Mouse (Mus musculus) myocyte (in vitro differentiated cells): Measurements from ENCODE around the gene Caap1. TPM values are rescaled to one million over a fixed set of nuclear protein-coding genes. Genes with fewer than 3 reads are reported as not detected.

Source experiments
- H3K27me3 ChIP-seq: one replicate; pipeline ENCODE4 v1.6.1; 2011; ENCODE audit not compliant: control insufficient read depth, insufficient read depth, insufficient read length
- H3K36me3 ChIP-seq: one replicate; pipeline ENCODE4 v1.6.1; 2011; ENCODE audit not compliant: control insufficient read depth, insufficient read depth
- H3K4me2 ChIP-seq: one replicate; pipeline ENCODE4 v1.6.1; 2011; ENCODE audit warnings: low read depth, control low read depth
- H3K4me3 ChIP-seq: one replicate; pipeline ENCODE4 v1.5.1; 2011; ENCODE audit warnings: mild to moderate bottlenecking, control low read depth, moderate library complexity
- H3K79me2 ChIP-seq: one replicate; pipeline ENCODE4 v1.6.1; 2011; ENCODE audit not compliant: control insufficient read depth, insufficient read depth
- H3ac ChIP-seq: one replicate; pipeline ENCODE4 v1.6.1; 2011; ENCODE audit not compliant: control insufficient read depth, insufficient read length
- CEBPB ChIP-seq: IDR thresholded peaks from 2 replicates; pipeline ENCODE4 v1.6.1; 2011; ENCODE audit warnings: mild to moderate bottlenecking, moderate library complexity; ENCODE audit not compliant: poor library complexity, insufficient read depth, severe bottlenecking
- E2F4 ChIP-seq: IDR thresholded peaks from one replicate; pipeline ENCODE4 v1.6.1; 2011; ENCODE audit warnings: mild to moderate bottlenecking, control low read depth, moderate library complexity; ENCODE audit not compliant: insufficient read depth
- MAX ChIP-seq: IDR thresholded peaks from one replicate; pipeline ENCODE4 v1.6.1; 2011; ENCODE audit warnings: low read depth, mild to moderate bottlenecking, control low read depth
- MYOD1 ChIP-seq, 3 experiments: IDR thresholded peaks; one replicate each; pipeline ENCODE4 v1.6.1; 2011; ENCODE audit warnings: control low read depth in 2 of 3, low read depth in 2 of 3, mild to moderate bottlenecking in 2 of 3, moderate library complexity in 1 of 3; ENCODE audit not compliant: insufficient read length in 2 of 3, control insufficient read depth in 1 of 3
- MYOG ChIP-seq, 3 experiments: IDR thresholded peaks; one replicate each; pipeline ENCODE4 v1.6.1; 2011; ENCODE audit warnings: control low read depth in 2 of 3, low read depth in 2 of 3, mild to moderate bottlenecking in 2 of 3; ENCODE audit not compliant: insufficient read length in 2 of 3, control insufficient read depth in 1 of 3, insufficient read depth in 1 of 3
- POLR2A ChIP-seq: IDR thresholded peaks from one replicate; pipeline ENCODE4 v1.6.1; 2011; ENCODE audit warnings: low read depth, mild to moderate bottlenecking, control low read depth, moderate library complexity; ENCODE audit not compliant: insufficient read length
- POLR2AphosphoS2 ChIP-seq: IDR thresholded peaks from one replicate; pipeline ENCODE4 v1.6.1; 2011; ENCODE audit warnings: low read depth, control low read depth; ENCODE audit not compliant: insufficient read length
- REST ChIP-seq: IDR thresholded peaks from one replicate; pipeline ENCODE4 v1.6.1; 2011; ENCODE audit warnings: mild to moderate bottlenecking, control low read depth, moderate library complexity; ENCODE audit not compliant: insufficient read depth, insufficient read length
- SRF ChIP-seq: IDR thresholded peaks from one replicate; pipeline ENCODE4 v1.6.1; 2011; ENCODE audit warnings: low read depth; ENCODE audit not compliant: control insufficient read depth, insufficient read length
- TCF12 ChIP-seq: IDR thresholded peaks from one replicate; pipeline ENCODE4 v1.6.1; 2011; ENCODE audit warnings: mild to moderate bottlenecking, control low read depth; ENCODE audit not compliant: poor library complexity, insufficient read depth, severe bottlenecking
- TCF3 ChIP-seq: IDR thresholded peaks from one replicate; pipeline ENCODE4 v1.6.1; 2011; ENCODE audit warnings: low read depth, control low read depth; ENCODE audit not compliant: insufficient read length
- USF1 ChIP-seq: IDR thresholded peaks from one replicate; pipeline ENCODE4 v1.6.1; 2011; ENCODE audit warnings: low read depth, mild to moderate bottlenecking, control low read depth, moderate library complexity
- polyA plus RNA-seq: library from polyadenylated mRNA; unstranded; fragments of >200 nt; fragmentation: generic; extraction: Trizol; gene quantifications from one replicate; pipeline ENCODE4 v1.2.1, GENCODE M21; 2012; ENCODE audit warnings: missing spikeins

Caap1 gene
- polyA plus RNA-seq, 1 experiment: 3.1 TPM

- peaks cover 62% of the 10 kb centered on the region for H3K36me3 ChIP-seq
- no peak overlapping the region for H3K4me2 ChIP-seq
- no peaks in the 10 kb centered on the region for H3K27me3 ChIP-seq
- no peak overlapping the region for H3ac ChIP-seq
- no peaks in the 10 kb centered on the region for H3K79me2 ChIP-seq
- TF ChIP-seq MYOG (IDR thresholded peaks at IDR 0.05; ENCODE audit: control insufficient read depth in 1 of 3, insufficient read depth in 1 of 3, insufficient read length in 2 of 3, low read depth in 2 of 3) (no peak), TCF3 (no peak), TCF12 (no peak), MYOD1 (IDR thresholded peaks at IDR 0.05; ENCODE audit: control insufficient read depth in 1 of 3, insufficient read length in 2 of 3, low read depth in 2 of 3) (no peak), POLR2AphosphoS2 (no peak), POLR2A (no peak), CEBPB (no peak), SRF (no peak), E2F4 (no peak), USF1 (no peak), MAX (no peak), REST (no peak)
- H3K4me3 ChIP-seq: no peak overlapping the region
Measured at GRCm38 (mm10) chr4:94572677-94573076, 16.1 kb upstream of the Caap1 start.

DNA sequence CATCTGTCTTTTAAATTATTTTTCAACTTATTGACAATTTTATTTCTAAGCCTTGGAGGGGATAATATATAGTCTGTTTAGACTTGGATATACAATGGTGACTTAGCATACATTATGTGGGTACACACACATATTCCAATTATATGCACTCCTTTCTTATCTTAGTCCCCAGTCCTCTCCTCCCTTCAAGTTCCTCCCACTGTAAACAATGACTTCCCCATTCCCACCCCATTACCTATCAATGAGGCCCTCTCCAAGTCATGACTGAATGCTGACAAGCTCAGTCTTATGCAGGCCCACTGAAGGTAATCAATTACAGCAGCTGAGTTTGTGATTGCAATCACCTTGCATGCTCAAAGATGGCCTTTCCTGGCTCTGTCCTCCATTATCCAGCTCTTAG is 7.7 kb upstream of the Caap1 start:
- Histone ChIP-seq H3K4me3 (no peak overlapping the region), H3ac (no peak overlapping the region), H3K79me2 (no peaks in the 10 kb centered on the region), H3K27me3 (no peaks in the 10 kb centered on the region), H3K4me2 (no peak overlapping the region), H3K36me3 (peaks cover 26% of the 10 kb centered on the region)
- TF ChIP-seq USF1 (no peak), MYOG (IDR thresholded peaks at IDR 0.05; ENCODE audit: control insufficient read depth in 1 of 3, insufficient read depth in 1 of 3, insufficient read length in 2 of 3, low read depth in 2 of 3) (no peak), CEBPB (no peak), REST (no peak), E2F4 (no peak), SRF (no peak), POLR2AphosphoS2 (no peak), TCF12 (no peak), MYOD1 (IDR thresholded peaks at IDR 0.05; ENCODE audit: control insufficient read depth in 1 of 3, insufficient read length in 2 of 3, low read depth in 2 of 3) (no peak), TCF3 (no peak), POLR2A (no peak), MAX (no peak)

DNA sequence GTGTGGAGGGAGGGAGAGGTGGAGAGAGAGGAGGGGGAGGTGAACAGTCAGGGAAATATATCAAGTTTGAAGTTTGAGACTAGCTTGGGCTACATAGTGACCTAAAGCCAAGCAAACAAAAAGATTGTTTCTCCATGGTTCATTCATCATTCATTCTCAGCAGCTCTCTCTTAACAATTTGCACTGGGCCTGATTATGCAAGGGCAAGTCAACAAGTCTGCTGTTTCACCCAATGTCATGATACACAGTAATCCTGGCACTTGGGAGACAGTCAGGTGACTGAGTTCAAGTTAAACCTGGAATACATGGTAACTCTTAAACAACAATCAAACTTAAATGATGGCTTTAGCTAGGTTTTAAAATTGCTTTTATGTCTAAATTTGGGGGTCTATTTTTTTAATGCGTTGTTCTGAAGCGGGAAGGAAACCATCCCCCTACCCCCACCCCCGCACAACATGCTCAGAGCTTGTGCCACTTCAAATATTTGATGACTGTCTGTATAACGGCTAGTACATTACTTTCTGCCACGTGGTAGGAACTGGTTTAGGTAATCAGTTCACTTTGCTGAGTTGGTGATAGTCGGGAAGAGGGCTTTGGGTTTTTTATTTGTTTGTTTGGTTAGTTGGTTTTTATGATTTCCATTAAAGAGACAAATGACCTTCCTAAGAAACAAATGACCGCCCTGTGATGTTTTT is 5.5 kb upstream of the Caap1 start:
- Histone ChIP-seq H3K4me2 (no peak overlapping the region), H3K27me3 (no peaks in the 10 kb centered on the region), H3K79me2 (no peaks in the 10 kb centered on the region), H3K4me3 (no peak overlapping the region), H3ac (no peak overlapping the region), H3K36me3 (peaks cover 5% of the 10 kb centered on the region)
- TF ChIP-seq MYOD1 (IDR thresholded peaks at IDR 0.05; ENCODE audit: control insufficient read depth in 1 of 3, insufficient read length in 2 of 3, low read depth in 2 of 3) (no peak), MAX (no peak), USF1 (no peak), POLR2A (no peak), CEBPB (no peak), POLR2AphosphoS2 (no peak), SRF (no peak), TCF3 (no peak), MYOG (IDR thresholded peaks at IDR 0.05; ENCODE audit: control insufficient read depth in 1 of 3, insufficient read depth in 1 of 3, insufficient read length in 2 of 3, low read depth in 2 of 3) (no peak), E2F4 (no peak), TCF12 (no peak), REST (no peak)

GRCm38 (mm10) chr4:94560316-94560715 is 3.7 kb upstream of the Caap1 start:
- Histone ChIP-seq H3K4me3 (no peak overlapping the region), H3K79me2 (peaks cover 10% of the 10 kb centered on the region), H3K27me3 (no peaks in the 10 kb centered on the region), H3K4me2 (no peak overlapping the region), H3ac (no peak overlapping the region), H3K36me3 (no peaks in the 10 kb centered on the region)
- TF ChIP-seq REST: no peak
- no peak for TF ChIP-seq CEBPB
- TF ChIP-seq SRF: no peak

DNA sequence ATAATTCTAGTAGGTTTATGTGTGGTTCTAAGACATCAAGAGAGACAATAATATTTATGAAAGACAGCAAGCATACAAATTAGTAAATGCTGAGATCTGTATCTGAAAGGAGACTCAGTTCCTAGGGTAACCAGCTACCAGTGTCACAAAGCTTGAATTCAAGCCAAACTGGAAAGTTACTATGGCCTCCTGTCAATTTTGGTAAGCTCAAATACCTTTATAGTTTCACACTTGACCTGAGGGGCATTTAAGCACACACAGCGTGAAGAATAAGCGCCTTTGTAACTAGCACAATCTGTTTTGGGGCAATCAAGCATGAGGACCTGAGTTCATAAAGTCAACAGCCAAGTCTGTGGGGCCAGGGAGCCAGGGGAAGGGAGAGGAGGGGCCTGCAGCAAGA is 2.7 kb upstream of the Caap1 start:
- TF ChIP-seq USF1 (no peak), MAX (no peak), POLR2A (no peak), SRF (no peak), TCF12 (no peak), CEBPB (no peak), REST (no peak), MYOG (IDR thresholded peaks at IDR 0.05; ENCODE audit: control insufficient read depth in 1 of 3, insufficient read depth in 1 of 3, insufficient read length in 2 of 3, low read depth in 2 of 3) (no peak), E2F4 (no peak), TCF3 (no peak), MYOD1 (IDR thresholded peaks at IDR 0.05; ENCODE audit: control insufficient read depth in 1 of 3, insufficient read length in 2 of 3, low read depth in 2 of 3) (no peak), POLR2AphosphoS2 (no peak)

More for the DNA sequence above, 2.7 kb upstream of the Caap1 start:
- no peaks in the 10 kb centered on the region for H3K27me3 ChIP-seq
- H3K36me3 ChIP-seq: no peaks in the 10 kb centered on the region
- H3K79me2 ChIP-seq: peaks cover 20% of the 10 kb centered on the region
- H3K4me3 ChIP-seq: no peak overlapping the region
- H3ac ChIP-seq: no peak overlapping the region
- H3K4me2 ChIP-seq: no peak overlapping the region
